Mouse (Mus musculus) forebrain, embryonic 15.5 days (tissue): ENCODE measurements at regions not wholly inside any gene's neighbourhood (a gene's known extent, or its start where the extent isn't known, plus 50 kb on each side); places are given as distances from the start of the nearest gene placed in this dataset.

ENCODE experiments used
- ATAC-seq: fragments of 200-750 bp; cut with Nextera tagmentation; replicated peaks from 2 replicates; pipeline ENCODE4 v1.8.0; 2017; ENCODE audit warnings: mild to moderate bottlenecking, moderate TSS enrichment, moderate library complexity
- H3K27ac ChIP-seq: fragments of 300-500 bp; sonication (generic); replicated peaks from 2 replicates; pipeline ENCODE4 v1.5.1; 2015; ENCODE audit warnings: mild to moderate bottlenecking, inconsistent platforms
- H3K27me3 ChIP-seq: fragments of 300-500 bp; sonication (generic); 2 replicates; pipeline ENCODE4 v1.6.1; 2015; ENCODE audit warnings: inconsistent platforms
- H3K36me3 ChIP-seq: fragments of 300-500 bp; sonication (generic); 2 replicates; pipeline ENCODE4 v1.6.1; 2015; ENCODE audit warnings: mild to moderate bottlenecking, inconsistent platforms
- H3K4me1 ChIP-seq: fragments of 300-500 bp; sonication (generic); 2 replicates; pipeline ENCODE4 v1.6.1; 2015; ENCODE audit warnings: inconsistent platforms
- H3K4me2 ChIP-seq: fragments of 300-500 bp; sonication (generic); replicated peaks from 2 replicates; pipeline ENCODE4 v1.6.1; 2015; ENCODE audit warnings: mild to moderate bottlenecking, inconsistent platforms
- H3K4me3 ChIP-seq: fragments of 300-500 bp; sonication (generic); 2 replicates; pipeline ENCODE4 v1.5.1; 2015; ENCODE audit warnings: mild to moderate bottlenecking, inconsistent platforms
- H3K9ac ChIP-seq: fragments of 300-500 bp; sonication (generic); replicated peaks from 2 replicates; pipeline ENCODE4 v1.6.1; 2015; ENCODE audit warnings: mild to moderate bottlenecking, inconsistent platforms
- H3K9me3 ChIP-seq: fragments of 300-500 bp; sonication (generic); 2 replicates; pipeline ENCODE4 v1.6.1; 2016; ENCODE audit warnings: inconsistent platforms
- WGBS: fragments of 180-500 bp; shearing (Covaris S2); methylation state at CpG from one replicate; pipeline ENCODE4 v1.1.7; 2015; ENCODE audit warnings: mixed read lengths; 5-methylcytosine and 5-hydroxymethylcytosine counted together

DNA sequence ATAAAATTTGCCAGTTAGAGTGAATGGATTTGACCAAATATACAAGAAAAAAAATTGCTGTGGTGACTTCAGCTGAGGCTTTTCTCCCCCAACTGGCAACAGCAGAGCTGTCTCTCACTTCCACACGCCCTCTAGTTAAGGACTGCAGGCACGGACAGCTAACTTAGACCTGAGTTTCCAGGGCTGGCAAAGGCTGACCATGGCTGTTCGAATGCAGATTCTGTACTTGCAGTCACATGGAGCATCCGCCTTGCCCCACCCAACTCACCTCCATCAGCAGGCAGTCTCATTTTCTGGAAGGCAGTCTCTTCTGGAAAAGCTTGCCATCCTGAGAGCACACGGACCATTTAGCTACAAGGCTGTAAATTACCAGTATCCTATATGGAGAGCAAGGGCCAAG is 325.7 kb downstream of the Lpin1 start:
- H3K9me3 ChIP-seq: no peaks in the 10 kb centered on the region
- no peak overlapping the region for H3K4me3 ChIP-seq
- H3K4me1 ChIP-seq: no peaks in the 10 kb centered on the region
- H3K36me3 ChIP-seq: no peaks in the 10 kb centered on the region
- 88% methylated on average over 5 of the region's 5 CpGs for WGBS
- no peak for ATAC-seq
- H3K27me3 ChIP-seq: no peaks in the 10 kb centered on the region
- H3K27ac ChIP-seq: no peak overlapping the region
- no peak overlapping the region for H3K4me2 ChIP-seq
- H3K9ac ChIP-seq: no peak overlapping the region

DNA sequence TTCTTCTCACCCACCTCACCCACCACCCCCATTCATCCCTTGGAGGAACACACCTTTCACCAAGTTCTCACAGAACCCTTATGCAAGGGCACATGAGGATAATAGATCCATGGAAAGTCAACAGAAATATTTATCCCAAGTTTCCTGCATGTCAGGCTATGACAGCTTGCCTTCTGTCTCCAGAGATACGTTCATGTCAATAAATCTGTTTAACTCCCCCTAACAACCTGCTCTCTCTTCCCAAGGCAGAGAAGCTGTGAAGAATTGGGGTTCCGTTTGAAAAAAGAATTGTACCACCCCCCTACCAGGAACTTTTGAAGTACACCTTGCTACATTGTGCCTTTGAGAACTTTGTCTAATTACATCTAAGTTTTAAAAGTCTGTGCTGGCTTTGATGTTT is 331.6 kb downstream of the Lpin1 start:
- Histone ChIP-seq H3K27me3 (no peaks in the 10 kb centered on the region), H3K9ac (no peak overlapping the region), H3K4me2 (no peak overlapping the region), H3K36me3 (no peaks in the 10 kb centered on the region), H3K9me3 (no peaks in the 10 kb centered on the region), H3K4me1 (peaks cover 9% of the 10 kb centered on the region; the same call in 1 of the 2 replicates), H3K27ac (no peak overlapping the region), H3K4me3 (no peak overlapping the region)
- ATAC-seq: no peak
- WGBS: 76% methylated on average over 2 of the region's 2 CpGs

DNA sequence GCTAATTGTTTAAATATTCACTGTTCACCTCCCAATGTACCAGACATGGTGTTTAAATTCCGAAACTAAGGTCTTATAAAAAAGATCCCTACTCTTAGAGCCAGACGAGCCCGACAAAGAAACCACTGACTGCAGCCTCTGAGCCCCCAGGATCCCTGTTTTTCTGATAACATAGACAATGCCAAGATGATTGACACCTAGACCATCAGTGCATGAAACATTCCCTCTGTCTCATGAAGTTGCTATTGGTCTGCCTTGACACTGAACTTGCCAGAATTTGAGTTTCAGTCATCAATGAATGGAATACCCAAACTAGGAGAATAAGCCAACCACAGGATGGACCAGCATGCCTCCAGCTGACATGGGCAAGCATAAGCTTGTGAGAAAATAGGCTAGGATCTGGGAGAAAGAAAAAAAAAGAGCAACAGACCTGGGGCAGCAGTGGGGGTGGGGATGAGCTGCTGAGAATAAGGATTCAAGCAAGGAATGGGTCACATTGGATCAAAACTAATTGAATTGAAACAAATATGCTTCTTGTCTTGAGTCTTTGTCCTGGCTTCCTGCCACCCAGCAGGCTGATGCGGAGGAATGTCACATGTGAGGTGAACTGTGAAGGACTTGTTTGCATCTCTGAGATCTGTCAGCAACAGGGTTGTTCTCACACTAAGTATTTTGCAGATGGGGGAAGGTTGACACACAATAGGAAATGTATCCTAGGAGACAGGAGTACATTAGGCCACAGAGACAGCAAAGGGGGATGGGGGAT is 333.0 kb downstream of the Lpin1 start:
- H3K4me3 ChIP-seq: no peak overlapping the region
- WGBS: 60% methylated on average over 4 of the region's 4 CpGs
- H3K4me2 ChIP-seq: no peak overlapping the region
- H3K9ac ChIP-seq: no peak overlapping the region
- H3K4me1 ChIP-seq: peaks cover 9% of the 10 kb centered on the region; the same call in 1 of the 2 replicates
- no peaks in the 10 kb centered on the region for H3K27me3 ChIP-seq
- no peak overlapping the region for H3K27ac ChIP-seq
- no peaks in the 10 kb centered on the region for H3K36me3 ChIP-seq
- H3K9me3 ChIP-seq: no peaks in the 10 kb centered on the region
- no peak for ATAC-seq

- Histone ChIP-seq H3K4me1 (peaks cover 9% of the 10 kb centered on the region; the same call in 1 of the 2 replicates), H3K9me3 (no peaks in the 10 kb centered on the region), H3K4me3 (no peak overlapping the region), H3K4me2 (no peak overlapping the region), H3K27me3 (no peaks in the 10 kb centered on the region), H3K9ac (no peak overlapping the region), H3K27ac (no peak overlapping the region), H3K36me3 (no peaks in the 10 kb centered on the region)
- no peak for ATAC-seq
- WGBS: 63% methylated on average over 2 of the region's 2 CpGs
Observed at GRCm38 (mm10) chr12:16277144-16277543, 333.6 kb downstream of the Lpin1 start.

DNA sequence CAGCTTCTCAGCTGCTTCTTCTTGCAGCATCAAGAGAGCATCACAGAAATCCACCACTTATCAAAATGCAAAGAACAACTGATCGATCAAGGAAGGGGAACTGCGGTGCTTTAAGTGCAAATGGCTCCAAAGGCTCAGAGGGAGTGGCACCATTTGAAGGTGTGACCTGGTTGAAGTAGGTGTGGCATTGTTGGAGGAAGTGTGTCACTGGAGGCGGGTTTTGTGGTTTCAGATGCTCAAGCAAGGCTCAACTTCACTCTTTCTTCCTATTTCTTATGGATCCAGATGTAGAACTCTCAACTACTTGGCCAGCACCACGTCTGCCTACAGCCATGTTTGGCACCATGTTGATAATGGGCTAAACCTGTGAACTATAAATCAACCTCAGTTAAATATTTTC is 334.5 kb downstream of the Lpin1 start:
- Histone ChIP-seq H3K9me3 (no peaks in the 10 kb centered on the region), H3K4me2 (no peak overlapping the region), H3K36me3 (no peaks in the 10 kb centered on the region), H3K9ac (no peak overlapping the region), H3K4me1 (peaks cover 9% of the 10 kb centered on the region; the same call in 1 of the 2 replicates), H3K27me3 (no peaks in the 10 kb centered on the region), H3K27ac (no peak overlapping the region), H3K4me3 (no peak overlapping the region)
- ATAC-seq: no peak
- 88% methylated on average over 4 of the region's 4 CpGs for WGBS

DNA sequence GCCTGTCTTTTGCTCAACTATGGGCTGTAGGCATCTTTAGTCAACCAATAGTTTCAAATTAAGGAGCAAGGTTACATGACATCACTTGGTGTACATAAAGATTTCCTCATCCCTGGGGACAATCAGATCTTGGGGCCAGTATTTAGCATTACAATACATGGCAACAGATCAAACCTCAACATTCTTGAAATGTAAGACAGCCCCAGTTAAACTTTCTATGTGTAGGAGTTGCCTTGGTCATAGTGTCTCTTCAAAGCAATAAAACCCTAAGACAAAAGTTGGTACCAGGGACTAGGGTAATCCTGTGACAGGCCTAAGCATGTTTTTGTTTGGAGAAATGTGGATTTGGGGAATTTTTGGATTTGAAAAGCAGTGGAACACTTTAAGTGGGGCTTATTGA is 338.3 kb downstream of the Lpin1 start:
- ATAC-seq: no peak
- H3K27ac ChIP-seq: no peak overlapping the region
- no peaks in the 10 kb centered on the region for H3K27me3 ChIP-seq
- H3K4me2 ChIP-seq: no peak overlapping the region
- no peaks in the 10 kb centered on the region for H3K36me3 ChIP-seq
- H3K9me3 ChIP-seq: no peaks in the 10 kb centered on the region
- H3K4me3 ChIP-seq: no peak overlapping the region
- H3K4me1 ChIP-seq: peaks cover 4% of the 10 kb centered on the region; the same call in 1 of the 2 replicates
- no peak overlapping the region for H3K9ac ChIP-seq

GRCm38 (mm10) chr12:16270876-16271275 is 339.9 kb downstream of the Lpin1 start:
- H3K36me3 ChIP-seq: no peaks in the 10 kb centered on the region
- no peak overlapping the region for H3K9ac ChIP-seq
- no peak for ATAC-seq
- WGBS: 90% methylated on average over 7 of the region's 7 CpGs
- H3K9me3 ChIP-seq: no peaks in the 10 kb centered on the region
- H3K4me3 ChIP-seq: no peak overlapping the region
- H3K27ac ChIP-seq: no peak overlapping the region
- no peaks in the 10 kb centered on the region for H3K27me3 ChIP-seq
- H3K4me2 ChIP-seq: no peak overlapping the region
- H3K4me1 ChIP-seq: no peaks in the 10 kb centered on the region

DNA sequence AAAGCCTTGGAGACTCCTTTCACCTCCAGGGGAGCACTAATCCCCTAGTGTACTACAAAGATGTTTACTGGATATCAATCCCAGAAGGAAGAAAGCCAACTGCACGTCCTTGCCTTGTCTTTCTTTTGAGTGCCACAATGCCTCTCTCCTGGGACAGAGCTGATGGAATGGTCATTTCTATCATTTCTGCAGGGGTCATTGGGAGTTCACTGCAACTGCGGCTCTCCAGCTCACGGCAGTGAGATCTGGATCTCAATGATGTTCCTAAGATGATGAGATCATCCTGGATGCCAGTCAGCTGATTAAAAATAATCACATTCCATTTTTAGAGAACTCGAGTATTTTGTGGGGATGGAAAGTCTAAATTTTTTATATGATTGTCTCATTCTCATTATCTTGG is 341.1 kb downstream of the Lpin1 start:
- Histone ChIP-seq H3K4me1 (no peaks in the 10 kb centered on the region), H3K9me3 (no peaks in the 10 kb centered on the region), H3K4me3 (no peak overlapping the region), H3K4me2 (no peak overlapping the region), H3K27ac (no peak overlapping the region), H3K36me3 (no peaks in the 10 kb centered on the region), H3K27me3 (no peaks in the 10 kb centered on the region), H3K9ac (no peak overlapping the region)
- no peak for ATAC-seq
- 61% methylated on average over 4 of the region's 4 CpGs for WGBS

- H3K4me2 ChIP-seq: no peak overlapping the region
- no peak overlapping the region for H3K27ac ChIP-seq
- H3K36me3 ChIP-seq: no peaks in the 10 kb centered on the region
- no peak overlapping the region for H3K4me3 ChIP-seq
- H3K4me1 ChIP-seq: no peaks in the 10 kb centered on the region
- H3K9ac ChIP-seq: no peak overlapping the region
- H3K27me3 ChIP-seq: no peaks in the 10 kb centered on the region
- 68% methylated on average over 8 of the region's 8 CpGs for WGBS
- ATAC-seq: no peak
- H3K9me3 ChIP-seq: no peaks in the 10 kb centered on the region
Observed at GRCm38 (mm10) chr12:16268621-16269165, 342.1 kb downstream of the Lpin1 start.

GRCm38 (mm10) chr12:16261465-16261864 is 349.3 kb downstream of the Lpin1 start:
- Histone ChIP-seq H3K4me2 (no peak overlapping the region), H3K9me3 (no peaks in the 10 kb centered on the region), H3K9ac (no peak overlapping the region), H3K4me3 (no peak overlapping the region), H3K36me3 (no peaks in the 10 kb centered on the region), H3K4me1 (0 out of 2 replicates have a peak, but pooled peaks cover 4% of the 10 kb centered on the region), H3K27ac (no peak overlapping the region), H3K27me3 (no peaks in the 10 kb centered on the region)
- 73% methylated on average over 4 of the region's 4 CpGs for WGBS
- no peak for ATAC-seq

GRCm38 (mm10) chr12:16260981-16261380 is 349.8 kb downstream of the Lpin1 start:
- WGBS: 42% methylated on average over 8 of the region's 8 CpGs
- Histone ChIP-seq H3K4me1 (0 out of 2 replicates have a peak, but pooled peaks cover 4% of the 10 kb centered on the region), H3K9ac (no peak overlapping the region), H3K4me2 (no peak overlapping the region), H3K27me3 (no peaks in the 10 kb centered on the region), H3K4me3 (no peak overlapping the region), H3K27ac (no peak overlapping the region), H3K36me3 (no peaks in the 10 kb centered on the region), H3K9me3 (no peaks in the 10 kb centered on the region)
- ATAC-seq: peak; percentile 57; the same call in 1 of the 2 replicates

DNA sequence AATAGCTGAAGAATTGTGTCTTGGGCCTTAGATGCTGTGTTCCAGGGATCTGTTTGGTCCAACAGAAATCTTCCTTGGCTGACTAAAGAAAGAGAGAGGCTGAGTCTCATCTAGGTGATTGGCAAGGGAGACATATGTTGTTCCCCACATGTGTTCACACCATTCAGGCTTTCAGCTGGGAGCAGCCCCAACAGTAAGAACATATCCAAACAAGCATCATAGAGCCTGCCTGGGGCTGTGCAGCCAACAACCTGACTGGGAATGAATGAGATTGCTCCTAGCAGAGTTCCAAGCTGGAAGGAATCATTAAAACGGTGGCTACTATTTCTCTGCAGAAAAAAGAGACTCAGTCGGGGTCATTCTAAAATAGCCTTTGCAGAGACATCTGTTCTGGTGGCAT is 350.3 kb downstream of the Lpin1 start:
- H3K27me3 ChIP-seq: no peaks in the 10 kb centered on the region
- H3K27ac ChIP-seq: no peak overlapping the region
- H3K4me2 ChIP-seq: no peak overlapping the region
- H3K9me3 ChIP-seq: no peaks in the 10 kb centered on the region
- ATAC-seq: 0 out of 2 replicates have a peak, but pooled peaks have one; percentile 43
- H3K9ac ChIP-seq: no peak overlapping the region
- 0 out of 2 replicates have a peak, but pooled peaks cover 4% of the 10 kb centered on the region for H3K4me1 ChIP-seq
- no peak overlapping the region for H3K4me3 ChIP-seq
- no peaks in the 10 kb centered on the region for H3K36me3 ChIP-seq
- 71% methylated on average over 2 of the region's 2 CpGs for WGBS

GRCm38 (mm10) chr12:16250621-16251020 is 360.1 kb downstream of the Lpin1 start:
- H3K4me2 ChIP-seq: no peak overlapping the region
- H3K27me3 ChIP-seq: no peaks in the 10 kb centered on the region
- H3K4me1 ChIP-seq: no peaks in the 10 kb centered on the region
- 88% methylated on average over 1 of the region's 1 CpGs for WGBS
- no peak overlapping the region for H3K9ac ChIP-seq
- H3K27ac ChIP-seq: no peak overlapping the region
- no peak for ATAC-seq
- H3K9me3 ChIP-seq: no peaks in the 10 kb centered on the region
- H3K36me3 ChIP-seq: no peaks in the 10 kb centered on the region
- no peak overlapping the region for H3K4me3 ChIP-seq
